ENCODE assay signal across 26 mouse cellular contexts in genomic region chr16:90785257-90785656, GRCm38 (mm10). TPM values are rescaled to one million over a fixed set of nuclear protein-coding genes. Genes with fewer than 3 reads are reported as not detected.
DNase-seq lines count a peak whose midpoint lies in the region; ATAC-seq and TF ChIP-seq lines count a peak whose summit lies in the region.
"Had no signal": no experiment of that assay in that cellular context is flagged by ENCODE, and none has a peak within 500 bp of the region (broad histone marks: within the 10 kb centered on the region; RNA-seq: fewer than 3 reads in every experiment).

No protein-coding gene starts in this region.

- intact Hi-C loops in heart, postnatal 25 days (cut with DNase I): no loop called here

- 0 out of 2 replicates have a peak overlapping the region, but pooled peaks have one; percentile 22 for H3K27ac ChIP-seq in heart, embryonic 11.5 days (ENCODE audit: low read depth, low read length)
- H3K27ac ChIP-seq in liver, embryonic 14.5 days: no peak overlapping the region
- H3K27ac ChIP-seq in stomach, postnatal 0 days (replicated peaks): no peak overlapping the region
- H3K27ac ChIP-seq: embryonic facial prominence, embryonic 15.5 days; hindbrain, embryonic 14.5 days; liver, embryonic 13.5 days; midbrain, embryonic 15.5 days had no signal

- no peak for TF ChIP-seq EP300 in liver, embryonic 14.5 days (IDR thresholded peaks at IDR 0.05; ENCODE audit: low read depth)
- no peak for TF ChIP-seq EP300 in stomach, postnatal 0 days (optimal IDR thresholded peaks at IDR 0.05)

- WGBS in heart, embryonic 11.5 days (ENCODE audit: insufficient replicate concordance): 57% methylated on average over 4 of the region's 4 CpGs
- WGBS in liver, embryonic 14.5 days (ENCODE audit: insufficient replicate concordance): 77% methylated on average over 4 of the region's 4 CpGs
- 54% methylated on average over 4 of the region's 4 CpGs for WGBS in stomach, postnatal 0 days

- no peaks in the 10 kb centered on the region for H3K27me3 ChIP-seq in heart, embryonic 11.5 days (ENCODE audit: control insufficient read depth, insufficient read depth, low read length)
- H3K27me3 ChIP-seq in liver, embryonic 14.5 days (ENCODE audit: control insufficient read depth, insufficient read depth, low read length): no peaks in the 10 kb centered on the region
- no peaks in the 10 kb centered on the region for H3K27me3 ChIP-seq in stomach, postnatal 0 days (ENCODE audit: control insufficient read depth, insufficient read depth, low read length)
- H3K27me3 ChIP-seq: embryonic facial prominence, embryonic 15.5 days; liver, embryonic 13.5 days; megakaryocyte, embryonic 14.5 days; midbrain, embryonic 15.5 days had no signal

- H3K9me3 ChIP-seq in heart, embryonic 11.5 days (replicated peaks; ENCODE audit: control insufficient read depth, low read length): no peaks in the 10 kb centered on the region
- no peaks in the 10 kb centered on the region for H3K9me3 ChIP-seq in liver, embryonic 14.5 days (ENCODE audit: control insufficient read depth, low read length)
- H3K9me3 ChIP-seq in stomach, postnatal 0 days (ENCODE audit: control insufficient read depth, low read length): no peaks in the 10 kb centered on the region
- H3K9me3 ChIP-seq: embryonic facial prominence, embryonic 15.5 days; G1E; liver, embryonic 13.5 days; megakaryocyte, embryonic 14.5 days; midbrain, embryonic 15.5 days had no signal

- no peak overlapping the region for H3K4me3 ChIP-seq in heart, embryonic 11.5 days (ENCODE audit: low read depth, low read length)
- no peak overlapping the region for H3K4me3 ChIP-seq in liver, embryonic 14.5 days (ENCODE audit: insufficient read depth in 1 of 2, low read depth in 2 of 2, low read length in 2 of 2)
- no peak overlapping the region for H3K4me3 ChIP-seq in stomach, postnatal 0 days (ENCODE audit: low read depth, low read length)
- H3K4me3 ChIP-seq: embryonic facial prominence, embryonic 15.5 days; liver, embryonic 13.5 days; megakaryocyte, embryonic 14.5 days; midbrain, embryonic 15.5 days; myocyte had no signal

- DNase-seq in heart, postnatal 25 days (ENCODE audit: low spot score): no peak
- DNase-seq in lung, adult 18-20 months: peak; percentile 30 to 68
- no peak for DNase-seq in lung, postnatal 4 days
- peak in 1 of 3 experiments; percentile 24 for DNase-seq in liver, embryonic 14.5 days (ENCODE audit: low read depth in 3 of 3, low spot score in 3 of 3)
- peak; percentile 48 for DNase-seq in stomach, postnatal 0 days (ENCODE audit: low spot score)
- DNase-seq in adrenal gland, adult 2 months: no peak
- DNase-seq: adrenal gland, postnatal 36 days; cerebellum, adult 18-20 months; cerebellum, postnatal 36 days; heart, postnatal 10 days; kidney, postnatal 36 days; liver, embryonic 13.5 days; thymus, postnatal 36 days had no signal

- TF ChIP-seq CTCF in liver, embryonic 14.5 days (IDR thresholded peaks at IDR 0.05; ENCODE audit: low read depth): no peak
- TF ChIP-seq CTCF in stomach, postnatal 0 days (IDR thresholded peaks at IDR 0.05; ENCODE audit: low read depth): no peak

- peaks cover 31% of the 10 kb centered on the region for H3K36me3 ChIP-seq in heart, embryonic 11.5 days (ENCODE audit: control insufficient read depth, insufficient read depth, low read length)
- H3K36me3 ChIP-seq in liver, embryonic 14.5 days (replicated peaks; ENCODE audit: control insufficient read depth, insufficient read depth, low read depth): peaks cover 16% of the 10 kb centered on the region
- peaks cover 21% of the 10 kb centered on the region for H3K36me3 ChIP-seq in stomach, postnatal 0 days (ENCODE audit: control insufficient read depth, insufficient read depth, low read length)

- ATAC-seq in heart, embryonic 11.5 days (replicated peaks; ENCODE audit: insufficient number of reproducible peaks, low FRiP score, low TSS enrichment): no peak
- ATAC-seq in liver, embryonic 14.5 days (ENCODE audit: insufficient read depth): 0 out of 2 replicates have a peak, but pooled peaks have one; percentile 44
- ATAC-seq in stomach, postnatal 0 days (ENCODE audit: low FRiP score, low TSS enrichment): peak; percentile 82
- ATAC-seq: activated CD4-positive, CD25-positive, alpha-beta regulatory T cell, adult 4 months; forebrain, embryonic 16.5 days; intestine, embryonic 16.5 days; midbrain, embryonic 15.5 days had no signal

- H3K9ac ChIP-seq in heart, embryonic 11.5 days (ENCODE audit: low read depth, low read length): no peak overlapping the region
- no peak overlapping the region for H3K9ac ChIP-seq in liver, embryonic 14.5 days (replicated peaks)
- no peak overlapping the region for H3K9ac ChIP-seq in stomach, postnatal 0 days (ENCODE audit: low read length)
- H3K9ac ChIP-seq: embryonic facial prominence, embryonic 15.5 days; hindbrain, embryonic 14.5 days; liver, embryonic 13.5 days; midbrain, embryonic 15.5 days had no signal

- peaks cover 16% of the 10 kb centered on the region for H3K4me1 ChIP-seq in heart, embryonic 11.5 days (ENCODE audit: control insufficient read depth, insufficient read depth, low read length)
- H3K4me1 ChIP-seq in liver, embryonic 14.5 days (replicated peaks; ENCODE audit: control insufficient read depth in 2 of 2, insufficient read depth in 2 of 2, low read length in 1 of 2): no peaks in the 10 kb centered on the region; a peak in 2 of 4 replicates
- H3K4me1 ChIP-seq in stomach, postnatal 0 days (replicated peaks; ENCODE audit: control insufficient read depth, insufficient read depth): no peaks in the 10 kb centered on the region
- H3K4me1 ChIP-seq: embryonic facial prominence, embryonic 15.5 days; liver, embryonic 13.5 days; megakaryocyte, embryonic 14.5 days; midbrain, embryonic 15.5 days had no signal

- H3K4me2 ChIP-seq in heart, embryonic 11.5 days: no peak overlapping the region
- no peak overlapping the region for H3K4me2 ChIP-seq in liver, embryonic 14.5 days (ENCODE audit: low read depth)
- no peak overlapping the region for H3K4me2 ChIP-seq in stomach, postnatal 0 days (replicated peaks; ENCODE audit: low read depth)
- H3K4me2 ChIP-seq: embryonic facial prominence, embryonic 15.5 days; hindbrain, embryonic 14.5 days; liver, embryonic 13.5 days; midbrain, embryonic 15.5 days had no signal

RNA-seq across cellular contexts. Expression of gene Urb1, which starts 25.0 kb away (rescaled TPM):
- 7.0 and 9.9 TPM in 2 replicates for polyA plus RNA-seq in heart, embryonic 11.5 days (2014; fragmentation: Nextera tagmentation; extraction: Ambion mirVana)
- total RNA-seq in heart, postnatal 25 days (2021): 1 to 10 TPM; 5.7 to 6.3 TPM
- polyA plus RNA-seq in liver, embryonic 14.5 days (2012; rRNA removed): 2.9 and 3.6 TPM in 2 replicates
- 5.0 and 6.1 TPM in 2 replicates for polyA plus RNA-seq in liver, embryonic 14.5 days (2014; fragmentation: Nextera tagmentation; extraction: Ambion mirVana)
- polyA plus RNA-seq in stomach, postnatal 0 days (2015; fragmentation: Nextera tagmentation; extraction: Ambion mirVana): 2.7 TPM in 2 replicates
- total RNA-seq in adrenal gland, adult 2 months (2021): 10 to 100 TPM; 10.3 to 17.3 TPM
- polyA plus RNA-seq in adrenal gland, adult 2 months (2012; rRNA removed): 4.5 and 4.6 TPM in 2 replicates

RNA-seq across cellular contexts. Expression of gene Eva1c, which starts 41.3 kb away (rescaled TPM):
- polyA plus RNA-seq in heart, embryonic 11.5 days (2014; fragmentation: Nextera tagmentation; extraction: Ambion mirVana): 1.3 and 1.9 TPM in 2 replicates
- total RNA-seq in heart, postnatal 25 days (2021): 1 to 10 TPM in 1 of 2 experiments, under 1 TPM in 1; 0.89 to 1.4 TPM
- 0.11 and 0.14 TPM in 2 replicates for polyA plus RNA-seq in liver, embryonic 14.5 days (2012; rRNA removed)
- 0.15 and 0.23 TPM in 2 replicates for polyA plus RNA-seq in liver, embryonic 14.5 days (2014; fragmentation: Nextera tagmentation; extraction: Ambion mirVana)
- polyA plus RNA-seq in stomach, postnatal 0 days (2015; fragmentation: Nextera tagmentation; extraction: Ambion mirVana): 3.0 and 3.6 TPM in 2 replicates
- total RNA-seq in adrenal gland, adult 2 months (2021): 1 to 10 TPM; 4.4 to 4.8 TPM
- 7.6 and 8.9 TPM in 2 replicates for polyA plus RNA-seq in adrenal gland, adult 2 months (2012; rRNA removed)
- polyA plus RNA-seq: activated CD4-positive, CD25-positive, alpha-beta regulatory T cell, adult 4 months; G1E had no signal

RNA-seq across cellular contexts. Expression of gene Mrap, which starts 47.2 kb away (rescaled TPM):
- polyA plus RNA-seq in heart, embryonic 11.5 days (2014; fragmentation: Nextera tagmentation; extraction: Ambion mirVana): 31.3 and 36.3 TPM in 2 replicates
- 10 to 100 TPM; 15.3 to 16.3 TPM for total RNA-seq in heart, postnatal 25 days (2021)
- polyA plus RNA-seq in liver, embryonic 14.5 days (2012; rRNA removed): 44.0 and 45.1 TPM in 2 replicates
- polyA plus RNA-seq in liver, embryonic 14.5 days (2014; fragmentation: Nextera tagmentation; extraction: Ambion mirVana): 53.6 and 60.7 TPM in 2 replicates
- polyA plus RNA-seq in stomach, postnatal 0 days (2015; fragmentation: Nextera tagmentation; extraction: Ambion mirVana): 0.16 TPM in 1 of 2 replicates, not detected in the other
- 1,000 to 10,000 TPM in 1 of 2 experiments, 100 to 1,000 TPM in 1; 258 to 1,165 TPM for total RNA-seq in adrenal gland, adult 2 months (2021)
- 893 and 899 TPM in 2 replicates for polyA plus RNA-seq in adrenal gland, adult 2 months (2012; rRNA removed)
- total RNA-seq: left cerebral cortex, postnatal 36 days had no signal
- polyA plus RNA-seq: activated CD4-positive, CD25-positive, alpha-beta regulatory T cell, adult 4 months; forebrain, embryonic 16.5 days; G1E; kidney, embryonic 14.5 days; myocyte; neural tube, embryonic 14.5 days had no signal

RNA-seq across cellular contexts. Expression of gene Mis18a, which starts 58.1 kb away (rescaled TPM):
- polyA plus RNA-seq in heart, embryonic 11.5 days (2014; fragmentation: Nextera tagmentation; extraction: Ambion mirVana): 45.6 and 46.2 TPM in 2 replicates
- 1 to 10 TPM; 3.0 to 3.9 TPM for total RNA-seq in heart, postnatal 25 days (2021)
- polyA plus RNA-seq in liver, embryonic 14.5 days (2012; rRNA removed): 23.4 and 31.1 TPM in 2 replicates
- 46.7 and 52.9 TPM in 2 replicates for polyA plus RNA-seq in liver, embryonic 14.5 days (2014; fragmentation: Nextera tagmentation; extraction: Ambion mirVana)
- polyA plus RNA-seq in stomach, postnatal 0 days (2015; fragmentation: Nextera tagmentation; extraction: Ambion mirVana): 26.3 and 27.2 TPM in 2 replicates
- 1 to 10 TPM; 2.8 to 3.7 TPM for total RNA-seq in adrenal gland, adult 2 months (2021)
- 3.9 and 5.0 TPM in 2 replicates for polyA plus RNA-seq in adrenal gland, adult 2 months (2012; rRNA removed)

Comparison
In these comparisons a context has a peak if more than half of its experiments do, and no peak if none do; other contexts are left out.
1. DNase-seq: peak in lung, adult 18-20 months (2 of 2) and stomach, postnatal 0 days (single experiment); none in heart, postnatal 25 days (single experiment), lung, postnatal 4 days (0 of 2) and adrenal gland, adult 2 months (single experiment).
2. RNA of gene Mrap, which starts 47.2 kb away (polyA plus RNA-seq): 893 to 899 TPM in adrenal gland, adult 2 months, 44.0 to 60.7 TPM in liver, embryonic 14.5 days and 31.3 to 36.3 TPM in heart, embryonic 11.5 days; 0.16 TPM in stomach, postnatal 0 days; every median in the first group is over 10 times any median in the second.